Mouse (Mus musculus) ES-Bruce4 (cell line): ENCODE data around the gene Fbxo17.
"Not testable (repeated sequence)": the region's sequence is repeated elsewhere in the genome, so short reads cannot be mapped to it uniquely, and the experiment has no call there.

Experiments used
- CTCF ChIP-seq: IDR thresholded peaks from one replicate; pipeline ENCODE4 v1.8.1; 2011; ENCODE audit warnings: low read depth, low read length
- EP300 ChIP-seq: IDR thresholded peaks from 2 replicates; pipeline ENCODE4 v1.6.1; 2011; ENCODE audit warnings: low read depth, low read length; ENCODE audit not compliant: insufficient read depth
- POLR2A ChIP-seq: IDR thresholded peaks from one replicate; pipeline ENCODE4 v1.8.1; 2011; ENCODE audit warnings: low read length; ENCODE audit not compliant: insufficient read depth

DNA sequence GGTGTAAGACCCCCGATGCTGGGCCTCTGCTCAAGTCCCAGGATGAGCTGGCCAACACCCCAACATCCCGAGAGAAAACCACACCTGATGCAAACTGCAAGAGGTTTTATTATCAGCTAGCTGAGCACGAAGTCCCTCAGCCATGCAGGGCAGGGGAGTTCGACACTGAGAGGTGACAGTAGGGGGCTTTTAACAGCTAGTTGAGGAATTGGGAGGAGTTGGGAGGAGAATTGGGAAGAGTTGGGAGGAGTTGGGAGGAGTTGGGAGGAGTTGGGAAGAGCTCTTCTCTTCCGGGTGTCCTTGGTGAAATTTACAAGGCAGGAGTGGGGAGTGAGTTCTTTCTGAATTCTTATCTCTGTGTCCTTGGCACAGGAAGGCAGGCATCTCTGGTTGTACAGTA lies 43.8 kb upstream of the Fbxo17 start:
- not testable (repeated sequence) for TF ChIP-seq POLR2A, CTCF, EP300
